Mouse (Mus musculus) ES-Bruce4 (cell line): ENCODE measurements around the gene Camk2d.

ENCODE experiments used
- CTCF ChIP-seq: IDR thresholded peaks from one replicate; pipeline ENCODE4 v1.8.1; 2011; ENCODE audit warnings: low read depth, low read length
- EP300 ChIP-seq: IDR thresholded peaks from 2 replicates; pipeline ENCODE4 v1.6.1; 2011; ENCODE audit warnings: low read depth, low read length; ENCODE audit not compliant: insufficient read depth
- POLR2A ChIP-seq: IDR thresholded peaks from one replicate; pipeline ENCODE4 v1.8.1; 2011; ENCODE audit warnings: low read length; ENCODE audit not compliant: insufficient read depth

DNA sequence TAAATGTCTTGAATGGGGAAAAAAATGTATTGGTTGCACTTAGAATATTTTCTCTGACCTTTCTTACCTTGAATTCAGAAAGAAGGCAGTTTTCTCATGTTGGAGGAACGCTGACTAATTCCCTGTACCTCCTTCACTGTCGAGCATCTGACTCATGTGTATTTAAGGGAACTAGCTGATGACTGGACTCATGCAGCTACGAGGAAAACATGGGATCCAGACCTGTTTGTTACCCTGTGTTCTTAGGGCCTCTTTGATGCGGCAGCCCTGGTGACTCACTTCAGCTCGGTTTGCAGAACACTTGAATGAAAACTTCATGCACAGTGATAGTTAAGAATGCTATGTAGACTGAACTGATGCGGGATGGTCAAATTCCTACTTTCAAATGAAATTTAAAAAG is 64.9 kb downstream of the Camk2d start:
- TF ChIP-seq POLR2A: no peak
- no peak for TF ChIP-seq CTCF
- no peak for TF ChIP-seq EP300
